Mouse (Mus musculus) kidney, embryonic 16.5 days (tissue): ENCODE data around the gene Gtf2e1. TPM values are rescaled to one million over a fixed set of nuclear protein-coding genes. Genes with fewer than 3 reads are reported as not detected.

ENCODE experiments used
- ATAC-seq: fragments of 200-750 bp; cut with Nextera tagmentation; 2 replicates; pipeline ENCODE4 v1.8.0; 2017; ENCODE audit warnings: moderate TSS enrichment; ENCODE audit not compliant: low FRiP score, low TSS enrichment
- H3K27ac ChIP-seq: fragments of 300-500 bp; sonication (generic); 2 replicates; pipeline ENCODE4 v1.5.1; 2014; ENCODE audit warnings: low read length
- H3K27me3 ChIP-seq: fragments of 300-500 bp; sonication (generic); 2 replicates; pipeline ENCODE4 v1.6.1; 2014; ENCODE audit warnings: low read length, control low read depth, mixed read lengths; ENCODE audit not compliant: insufficient read depth
- H3K36me3 ChIP-seq: fragments of 300-500 bp; sonication (generic); 2 replicates; pipeline ENCODE4 v1.6.1; 2014; ENCODE audit warnings: low read length, control low read depth, mixed read lengths; ENCODE audit not compliant: insufficient read depth
- H3K4me1 ChIP-seq: fragments of 300-500 bp; sonication (generic); 2 replicates; pipeline ENCODE4 v1.6.1; 2014; ENCODE audit warnings: low read length, control low read depth, mixed read lengths; ENCODE audit not compliant: insufficient read depth
- H3K4me2 ChIP-seq: fragments of 300-500 bp; sonication (generic); replicated peaks from 2 replicates; pipeline ENCODE4 v1.6.1; 2014; ENCODE audit warnings: low read depth, low read length
- H3K4me3 ChIP-seq: fragments of 300-500 bp; sonication (generic); 2 replicates; pipeline ENCODE4 v1.5.1; 2014; ENCODE audit warnings: mild to moderate bottlenecking, low read length
- H3K9ac ChIP-seq: fragments of 300-500 bp; sonication (generic); replicated peaks from 2 replicates; pipeline ENCODE4 v1.6.1; 2014; ENCODE audit warnings: low read length
- H3K9me3 ChIP-seq: fragments of 300-500 bp; sonication (generic); 2 replicates; pipeline ENCODE4 v1.6.1; 2016; ENCODE audit warnings: low read length, control low read depth
- WGBS: fragments of 180-500 bp; shearing (Covaris S2); extraction: QIAGEN DNeasy Blood & Tissue Kit; methylation state at CpG from one replicate; pipeline ENCODE4 v1.1.7; 2014; 5-methylcytosine and 5-hydroxymethylcytosine counted together
- polyA plus RNA-seq: library from polyadenylated mRNA; unstranded; fragments of >200 nt; fragmentation: Nextera tagmentation; extraction: Ambion mirVana; gene quantifications from 2 replicates; pipeline ENCODE4 v1.2.1, GENCODE M21; 2015

Gene Gtf2e1
- polyA plus RNA-seq, result 26.4 and 29.0 TPM in 2 replicates

DNA sequence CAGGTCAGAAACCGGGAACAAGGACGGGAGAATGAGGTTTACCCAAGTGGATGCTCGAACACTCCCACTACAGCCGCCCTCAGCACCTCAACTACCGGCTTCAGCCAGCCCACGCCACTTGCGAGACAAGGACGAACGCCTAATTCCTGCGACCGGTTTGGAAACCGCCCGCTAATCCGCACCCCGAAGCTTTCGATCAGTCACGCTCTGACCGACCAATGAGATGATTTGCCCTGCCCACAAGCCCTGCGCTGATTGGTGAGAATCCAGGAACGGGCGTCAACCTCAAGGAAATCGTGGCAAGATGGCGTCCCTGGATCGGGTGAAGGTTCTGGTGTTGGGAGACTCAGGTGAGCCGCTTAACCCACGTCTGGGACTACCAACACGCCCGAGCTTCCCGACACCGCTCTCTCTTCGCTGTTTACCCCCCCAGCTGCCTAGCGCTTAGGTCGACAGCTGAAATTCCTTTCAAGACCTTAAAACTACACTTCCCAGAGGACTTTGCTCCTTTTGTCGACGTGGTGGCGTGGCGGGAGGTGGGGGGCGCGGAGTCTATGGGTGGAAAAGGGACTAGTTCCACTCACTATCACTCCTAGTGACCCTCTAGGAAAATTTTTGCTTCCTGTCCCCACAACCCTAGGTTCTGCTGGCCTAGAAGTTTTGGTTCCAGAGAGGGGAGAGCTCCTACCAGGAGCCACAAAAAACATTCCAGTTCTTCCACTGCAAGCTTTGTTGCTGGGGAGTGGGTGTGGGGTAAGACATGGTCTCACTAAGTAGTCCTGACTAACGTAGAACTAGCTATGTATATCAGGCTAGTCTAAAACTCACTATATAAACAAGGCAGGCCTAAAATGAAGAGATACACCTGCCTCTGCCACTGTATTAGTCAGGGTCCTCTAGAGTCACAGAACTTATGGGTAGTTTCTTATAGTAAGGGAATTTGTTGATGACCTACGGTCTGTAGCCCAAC lies at the start of gene Gtf2e1, which contains the start of gene Rabl3:
Gene Gtf2e1 (minus strand): TSS at position 179 of the 970 bp plus-strand sequence.
Gene Rabl3 (plus strand): TSS at position 275 of the 970 bp plus-strand sequence.
- Histone ChIP-seq H3K27me3 (no peaks in the 10 kb centered on the region), H3K4me3 (peak within 1 kb of the TSS; percentile 74), H3K9ac (peak within 1 kb of the TSS; percentile 90), H3K4me2 (peak within 1 kb of the TSS; percentile 73), H3K4me1 (peaks cover 16% of the 10 kb centered on the region), H3K9me3 (no peaks in the 10 kb centered on the region), H3K36me3 (peaks cover 11% of the 10 kb centered on the region), H3K27ac (peak within 1 kb of the TSS; percentile 93)
- peak; percentile 99 for ATAC-seq
- 2% methylated on average over 41 of the region's 41 CpGs for WGBS

DNA sequence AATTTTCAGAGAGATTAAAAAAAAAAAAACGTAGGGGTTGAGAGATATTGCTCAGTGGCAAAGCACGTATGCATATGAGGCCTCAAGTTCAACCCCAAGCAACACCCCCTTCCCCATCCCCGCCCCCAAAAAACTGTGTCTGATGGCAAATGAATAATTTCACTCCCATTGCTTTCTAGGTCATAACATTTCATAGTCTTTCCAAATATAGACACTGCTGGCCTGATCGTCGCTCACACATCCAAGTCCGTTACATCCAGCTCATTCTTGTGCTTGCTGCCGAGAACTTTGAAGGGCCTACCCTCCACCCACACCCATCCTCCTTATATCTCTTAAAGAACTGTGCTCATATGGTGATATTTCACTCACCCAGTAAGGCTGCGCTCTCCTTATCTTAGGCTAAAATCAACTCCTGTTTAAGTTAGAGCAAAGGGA lies 45.6 kb upstream of the Gtf2e1 start:
- no peaks in the 10 kb centered on the region for H3K27me3 ChIP-seq
- H3K9ac ChIP-seq, result no peak overlapping the region
- WGBS, result 68% methylated on average over 8 of the region's 8 CpGs
- no peak for ATAC-seq
- H3K4me1 ChIP-seq, result peaks cover 17% of the 10 kb centered on the region
- no peak overlapping the region for H3K4me3 ChIP-seq
- peak overlapping the region; percentile 64 for H3K4me2 ChIP-seq
- H3K27ac ChIP-seq, result no peak overlapping the region
- H3K9me3 ChIP-seq, result no peaks in the 10 kb centered on the region
- H3K36me3 ChIP-seq, result no peaks in the 10 kb centered on the region

GRCm38 (mm10) chr16:37584218-37585035 lies 44.8 kb upstream of the Gtf2e1 start:
- H3K36me3 ChIP-seq, result no peaks in the 10 kb centered on the region
- no peaks in the 10 kb centered on the region for H3K9me3 ChIP-seq
- H3K9ac ChIP-seq, result peak overlapping the region; percentile 63
- peak overlapping the region; percentile 43 for H3K4me3 ChIP-seq
- peak; percentile 91 for ATAC-seq
- H3K4me2 ChIP-seq, result peak overlapping the region; percentile 64
- WGBS, result 5% methylated on average over 25 of the region's 25 CpGs
- peaks cover 17% of the 10 kb centered on the region for H3K4me1 ChIP-seq
- peak overlapping the region; percentile 89 for H3K27ac ChIP-seq
- H3K27me3 ChIP-seq, result no peaks in the 10 kb centered on the region

- WGBS, result 40% methylated on average over 6 of the region's 6 CpGs
Observed at GRCm38 (mm10) chr16:37583801-37584200, 44.2 kb upstream of the Gtf2e1 start.

GRCm38 (mm10) chr16:37583306-37583705 lies 43.7 kb upstream of the Gtf2e1 start:
- Histone ChIP-seq H3K9me3 (no peaks in the 10 kb centered on the region), H3K27me3 (no peaks in the 10 kb centered on the region), H3K4me1 (peaks cover 17% of the 10 kb centered on the region), H3K36me3 (no peaks in the 10 kb centered on the region), H3K27ac (no peak overlapping the region; the same call in 1 of the 2 replicates), H3K9ac (no peak overlapping the region), H3K4me3 (no peak overlapping the region), H3K4me2 (no peak overlapping the region)
- 92% methylated on average over 3 of the region's 3 CpGs for WGBS
- ATAC-seq, result no peak

More at GRCm38 (mm10) chr16:37583801-37584200, 44.2 kb upstream of the Gtf2e1 start:
- H3K27ac ChIP-seq, result peak overlapping the region; percentile 89
- peak overlapping the region; percentile 64 for H3K4me2 ChIP-seq
- H3K4me1 ChIP-seq, result peaks cover 17% of the 10 kb centered on the region
- H3K9me3 ChIP-seq, result no peaks in the 10 kb centered on the region
- H3K9ac ChIP-seq, result peak overlapping the region; percentile 63; the same call in 1 of the 2 replicates
- no peak for ATAC-seq
- H3K27me3 ChIP-seq, result no peaks in the 10 kb centered on the region
- H3K36me3 ChIP-seq, result no peaks in the 10 kb centered on the region
- peak overlapping the region; percentile 43 for H3K4me3 ChIP-seq

- Histone ChIP-seq H3K36me3 (no peaks in the 10 kb centered on the region), H3K4me1 (peaks cover 17% of the 10 kb centered on the region), H3K27me3 (no peaks in the 10 kb centered on the region), H3K9me3 (no peaks in the 10 kb centered on the region), H3K4me3 (no peak overlapping the region), H3K27ac (no peak overlapping the region), H3K4me2 (no peak overlapping the region), H3K9ac (no peak overlapping the region)
- WGBS, result 85% methylated on average over 3 of the region's 3 CpGs
- ATAC-seq, result no peak
Observed at GRCm38 (mm10) chr16:37581901-37582300, 42.3 kb upstream of the Gtf2e1 start.

- no peaks in the 10 kb centered on the region for H3K27me3 ChIP-seq
- no peak overlapping the region for H3K4me3 ChIP-seq
- no peaks in the 10 kb centered on the region for H3K36me3 ChIP-seq
- no peak for ATAC-seq
- no peaks in the 10 kb centered on the region for H3K9me3 ChIP-seq
- no peak overlapping the region for H3K27ac ChIP-seq
- no peak overlapping the region for H3K4me2 ChIP-seq
- H3K9ac ChIP-seq, result no peak overlapping the region
- peaks cover 17% of the 10 kb centered on the region for H3K4me1 ChIP-seq
- WGBS, result 77% methylated on average over 4 of the region's 4 CpGs
Observed at GRCm38 (mm10) chr16:37580651-37581050, 41.1 kb upstream of the Gtf2e1 start.

DNA sequence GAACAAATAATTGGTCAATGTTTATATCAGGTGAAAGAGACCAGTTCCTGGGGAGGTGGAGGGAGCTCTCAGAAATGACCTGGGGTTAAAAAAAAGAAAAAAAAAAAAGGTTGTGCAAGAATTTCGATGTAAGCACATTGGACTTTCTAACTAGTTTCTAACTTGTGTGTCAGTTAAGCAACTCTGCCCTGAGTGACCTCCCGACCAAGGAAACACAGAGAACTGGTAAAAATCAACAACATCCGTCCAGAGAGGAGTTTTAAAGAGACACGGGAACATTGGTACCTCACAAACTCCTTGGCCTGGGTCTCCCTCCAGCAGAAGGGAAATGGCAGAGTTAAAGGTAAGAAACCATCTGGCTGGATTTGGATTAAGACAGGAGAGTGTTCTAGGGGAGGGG lies 40.4 kb upstream of the Gtf2e1 start, which contains the start of gene Hgd:
Gene Hgd (plus strand): TSS at position 160 of the 400 bp plus-strand sequence.
- H3K9me3 ChIP-seq, result no peaks in the 10 kb centered on the region
- H3K4me3 ChIP-seq, result no peak within 1 kb of the TSS
- 59% methylated on average over 4 of the region's 4 CpGs for WGBS
- peaks cover 14% of the 10 kb centered on the region for H3K4me1 ChIP-seq
- no peak within 1 kb of the TSS for H3K4me2 ChIP-seq
- H3K27ac ChIP-seq, result no peak within 1 kb of the TSS
- no peak for ATAC-seq
- no peaks in the 10 kb centered on the region for H3K27me3 ChIP-seq
- H3K36me3 ChIP-seq, result no peaks in the 10 kb centered on the region
- H3K9ac ChIP-seq, result no peak within 1 kb of the TSS

- Histone ChIP-seq H3K27me3 (no peaks in the 10 kb centered on the region), H3K9ac (no peak overlapping the region), H3K4me3 (no peak overlapping the region), H3K4me1 (peaks cover 10% of the 10 kb centered on the region), H3K4me2 (no peak overlapping the region), H3K36me3 (no peaks in the 10 kb centered on the region), H3K27ac (no peak overlapping the region), H3K9me3 (no peaks in the 10 kb centered on the region)
- no peak for ATAC-seq
- WGBS, result 79% methylated on average over 1 of the region's 1 CpGs
Observed at GRCm38 (mm10) chr16:37579591-37579990, 40.0 kb upstream of the Gtf2e1 start.
